Mouse (Mus musculus) regulatory T cell (primary cell): ENCODE results near the gene Zfp383.
"Not testable (repeated sequence)": the region's sequence is repeated elsewhere in the genome, so short reads cannot be mapped to it uniquely, and the experiment has no call there.

Experiments
- in situ Hi-C: fragments of 300-600 bp; cut with MboI, MseI; formaldehyde crosslinking; loops from one replicate; pipeline ENCODE4 v1.15.1; 2025; ENCODE audit warnings: high pct_unique_total_duplicates

Gene Zfp383

GRCm38 (mm10) chr7:29938856-29939255, 30.8 kb downstream of the Zfp383 start:
- in situ Hi-C loops = no loop called here

DNA sequence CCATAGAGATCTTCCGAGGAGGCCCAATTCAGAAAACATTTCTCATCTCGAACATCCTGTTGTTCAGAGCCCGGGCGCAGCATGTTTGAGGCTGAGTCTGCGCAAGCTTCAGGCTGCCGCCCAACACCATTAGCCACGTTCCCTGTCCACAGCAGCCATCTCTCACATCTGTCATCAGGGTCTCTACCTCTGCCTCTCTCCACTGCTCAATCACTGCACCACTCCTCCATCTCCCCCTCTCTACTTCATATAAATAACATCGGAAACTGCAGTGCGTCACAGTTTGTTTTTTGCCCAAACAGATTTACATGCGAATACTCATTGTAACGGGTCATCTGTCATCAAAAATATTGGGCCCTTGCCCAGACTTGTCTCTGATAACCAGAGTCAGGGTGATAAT, 33.0 kb downstream of the Zfp383 start:
- in situ Hi-C loops = no loop called here

DNA sequence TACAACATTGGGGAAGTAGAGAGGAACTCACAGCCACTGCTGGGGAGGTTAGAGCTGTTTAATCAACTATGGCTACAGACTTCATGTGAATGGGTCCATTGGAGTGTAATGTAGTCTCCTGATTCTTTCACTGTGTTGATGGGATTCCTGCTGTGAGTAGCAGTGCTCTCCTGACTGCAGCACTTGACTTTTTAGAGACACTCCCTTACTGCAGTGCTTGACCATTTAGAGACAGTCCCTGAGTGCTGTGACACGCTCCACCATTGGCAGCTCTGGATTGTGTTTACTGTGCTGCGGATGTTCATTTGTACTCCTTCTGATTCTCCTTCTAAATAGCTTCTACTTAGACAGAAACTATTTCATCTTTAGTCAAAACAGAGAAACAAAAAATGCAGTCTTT, 34.7 kb downstream of the Zfp383 start:
- in situ Hi-C loops = no loop called here

- in situ Hi-C loops = no loop called here
These were observed 35.7 kb downstream of the Zfp383 start for GRCm38 (mm10) chr7:29943720-29944119.

- in situ Hi-C loops = no loop called here
These were observed 36.2 kb downstream of the Zfp383 start for GRCm38 (mm10) chr7:29944201-29944600.

DNA sequence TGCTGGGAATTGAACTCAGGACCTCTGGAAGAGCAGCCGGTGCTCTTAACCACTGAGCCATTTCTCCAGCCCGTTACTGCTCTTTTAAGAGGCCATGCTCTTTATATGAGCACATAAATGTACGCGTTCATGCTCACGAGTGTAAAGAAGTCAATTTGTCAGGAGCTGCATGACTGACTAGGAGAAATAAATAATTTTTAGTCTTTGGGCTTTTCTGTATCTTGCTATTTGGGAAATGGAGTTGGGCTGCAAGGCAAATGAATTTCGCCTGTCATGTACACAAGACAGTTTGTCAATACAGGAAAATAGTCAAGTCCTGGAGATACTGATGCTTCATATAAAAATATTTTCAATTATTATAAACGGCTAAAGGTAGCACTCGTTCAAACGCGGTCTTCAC, 45.1 kb downstream of the Zfp383 start:
- in situ Hi-C loops = loop anchor here (5.0 to 10.0 kb wide), 2 partner anchors 91 to 102 kb away; partner anchors contain the start of gene Zfp14

DNA sequence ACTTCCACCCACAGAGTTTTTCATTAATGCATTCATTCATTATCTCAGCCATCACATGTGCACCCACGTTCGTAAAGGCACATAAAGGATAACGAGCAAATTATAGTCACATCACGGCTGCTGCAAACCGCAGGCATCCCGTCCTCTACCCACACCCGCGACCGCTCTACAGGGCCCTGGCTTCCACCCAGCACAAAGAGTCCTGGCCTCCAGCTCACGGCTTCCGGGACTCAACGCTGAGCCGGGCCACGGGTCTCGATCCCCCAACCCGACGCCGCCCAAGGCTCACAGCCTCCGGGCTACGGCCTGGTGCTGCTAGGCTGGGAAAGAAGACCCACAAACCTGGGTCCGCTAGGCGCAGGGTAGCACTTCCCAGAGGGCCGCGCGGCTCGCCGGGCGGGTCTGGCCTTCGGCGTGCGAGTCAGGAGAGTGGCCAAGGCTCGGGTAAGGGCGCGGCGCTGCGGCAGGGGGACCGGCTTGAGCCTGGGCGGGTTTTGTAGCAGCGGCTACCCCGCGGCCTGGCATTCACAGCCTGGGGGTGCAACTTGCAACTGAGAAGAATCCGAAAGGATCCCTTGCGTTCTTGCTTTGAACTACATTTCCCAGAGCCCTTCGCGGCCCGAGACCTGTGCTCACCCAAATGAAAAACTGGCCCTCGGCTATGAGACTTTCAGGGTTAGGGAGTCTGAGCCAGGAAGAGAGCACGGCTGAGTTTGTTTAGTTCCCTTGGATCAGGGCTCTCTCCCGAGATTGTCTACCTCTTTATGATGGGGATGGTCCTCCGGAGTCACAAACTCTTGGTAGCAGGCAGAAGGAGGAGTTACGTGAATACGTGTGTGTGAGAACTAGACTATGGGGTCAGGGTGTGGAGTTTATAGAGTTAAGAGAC, 45.7 kb downstream of the Zfp383 start, which contains the start of gene Zfp74:
Gene Zfp74, minus strand, starts transcription at position 577 of the 889 bp plus-strand sequence.
- in situ Hi-C loops = loop anchor here (5.0 to 10.0 kb wide), 2 partner anchors 91 to 101 kb away; partner anchors contain the start of gene Zfp14

DNA sequence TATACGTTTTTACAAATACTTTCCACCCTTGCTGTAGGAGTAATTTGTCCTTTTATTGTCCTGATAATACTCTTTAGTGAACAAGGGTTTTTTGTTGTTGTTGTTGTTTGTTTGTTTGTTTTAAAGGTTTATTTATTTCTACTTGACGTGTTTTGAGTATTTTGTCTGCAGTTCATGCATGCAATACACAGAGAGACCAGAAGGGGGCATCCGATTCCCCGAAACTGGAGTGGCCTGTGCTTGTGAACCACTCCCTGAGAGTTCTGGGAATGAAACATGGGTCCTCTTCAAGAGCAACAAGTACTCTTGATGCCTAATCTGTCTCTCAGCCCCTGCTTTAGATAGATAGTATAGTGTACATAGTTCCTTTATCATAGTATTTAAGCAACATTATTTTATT, 46.7 kb downstream of the Zfp383 start:
- in situ Hi-C loops = loop anchor here (5.0 to 10.0 kb wide), 2 partner anchors 92 to 100 kb away; partner anchors contain the start of gene Zfp14

- in situ Hi-C loops = loop anchor here (10.0 kb wide), 1 partner anchor 99 kb away; the partner anchor contains the start of gene Zfp14
These were observed 48.2 kb downstream of the Zfp383 start for GRCm38 (mm10) chr7:29956257-29956656.

- in situ Hi-C loops = loop anchor here (10.0 kb wide), 1 partner anchor 97 kb away; the partner anchor contains the start of gene Zfp14
These were observed 50.2 kb downstream of the Zfp383 start for GRCm38 (mm10) chr7:29958125-29958724.

GRCm38 (mm10) chr7:29959004-29959403, 51.0 kb downstream of the Zfp383 start:
- in situ Hi-C loops = loop anchor here (10.0 kb wide), 1 partner anchor 96 kb away; the partner anchor contains the start of gene Zfp14

GRCm38 (mm10) chr7:29965115-29965810, 57.2 kb downstream of the Zfp383 start:
- in situ Hi-C loops = not testable (repeated sequence)
